Mouse (Mus musculus) natural killer cell, adult 2 months (primary cell): ENCODE data around the gene Slc34a1.

Source experiments
- DNase-seq, 2 experiments: peaks; one replicate each; pipeline ENCODE4 v3.0.0; 2022; ENCODE audit warnings: low spot score in 2 of 2

Gene Slc34a1

GRCm38 (mm10) chr13:55444286-55444936, 46.4 kb downstream of the Slc34a1 start:
- DNase-seq = peak in 1 of 2 experiments; percentile 74

GRCm38 (mm10) chr13:55444937-55445315, 46.9 kb downstream of the Slc34a1 start, which contains the start of gene Grk6:
Grk6 (plus strand) TSS chr13:55445072.
- DNase-seq = peak; percentile 99 to 100

- no peak for DNase-seq
Measured at GRCm38 (mm10) chr13:55445361-55446091, 47.5 kb downstream of the Slc34a1 start.

- no peak for DNase-seq
Measured at GRCm38 (mm10) chr13:55446483-55447105, 48.6 kb downstream of the Slc34a1 start.

- peak in 1 of 2 experiments; percentile 61 for DNase-seq
Measured at GRCm38 (mm10) chr13:55447543-55447943, 49.6 kb downstream of the Slc34a1 start.

GRCm38 (mm10) chr13:55448131-55448530, 50.1 kb downstream of the Slc34a1 start:
- no peak for DNase-seq

GRCm38 (mm10) chr13:55449205-55449604, 51.2 kb downstream of the Slc34a1 start:
- no peak for DNase-seq

- DNase-seq = peak; percentile 44 to 66
Measured at GRCm38 (mm10) chr13:55449679-55450441, 51.9 kb downstream of the Slc34a1 start.

- no peak for DNase-seq
Measured at GRCm38 (mm10) chr13:55450511-55450980, 52.6 kb downstream of the Slc34a1 start.

- no peak for DNase-seq
Measured at GRCm38 (mm10) chr13:55451296-55451695, 53.3 kb downstream of the Slc34a1 start.

GRCm38 (mm10) chr13:55451785-55452549, 54.0 kb downstream of the Slc34a1 start:
- DNase-seq = no peak

GRCm38 (mm10) chr13:55462965-55463364, 65.0 kb downstream of the Slc34a1 start:
- DNase-seq = no peak

- peak in 1 of 2 experiments; percentile 52 for DNase-seq
Measured at GRCm38 (mm10) chr13:55463399-55464026, 65.5 kb downstream of the Slc34a1 start.

- DNase-seq = peak; percentile 41 to 50
Measured at GRCm38 (mm10) chr13:55464027-55464884, 66.3 kb downstream of the Slc34a1 start, which contains the start of gene Prr7. Prr7 (plus strand) TSS chr13:55464267.

- DNase-seq = no peak
Measured at GRCm38 (mm10) chr13:55465184-55465583, 67.2 kb downstream of the Slc34a1 start.
